Mouse (Mus musculus): ENCODE data around the gene Hist1h2ah.

Hist1h2ah gene

DNA sequence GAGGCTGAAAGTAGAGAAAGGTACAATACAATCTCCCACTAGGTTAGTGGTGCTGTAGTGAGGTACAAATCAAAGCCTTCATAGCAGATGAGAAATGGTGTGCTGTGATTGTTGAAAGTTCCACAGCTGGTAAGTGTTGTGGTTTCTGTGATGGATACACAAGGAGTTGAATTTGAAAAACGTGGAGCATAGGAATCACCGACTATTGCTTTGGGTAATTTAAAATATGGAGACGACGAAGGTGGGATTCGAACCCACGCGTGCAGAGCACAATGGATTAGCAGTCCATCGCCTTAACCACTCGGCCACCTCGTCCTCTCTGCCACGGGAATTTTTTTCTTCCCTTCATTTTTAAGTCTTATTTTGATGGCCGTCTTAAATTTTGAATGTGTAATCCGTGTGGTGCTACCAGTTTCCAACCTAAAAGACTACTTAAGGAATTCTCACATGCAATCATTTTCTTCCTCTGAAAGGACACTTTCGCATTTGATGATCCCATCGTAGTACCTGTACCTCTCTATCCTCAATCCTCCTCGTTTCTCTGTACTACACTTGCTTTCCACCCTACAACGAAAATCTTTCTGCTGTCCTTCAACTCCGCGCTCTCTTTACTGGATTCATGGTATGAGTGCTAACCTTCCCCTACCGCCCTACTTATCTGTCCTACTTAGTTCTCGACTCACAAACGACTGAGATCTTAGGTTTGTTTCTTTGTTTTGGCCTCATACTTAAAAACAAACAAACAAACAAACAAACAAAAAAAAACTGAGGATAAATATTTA, 41.2 kb downstream of the Hist1h2ah start:
- in situ Hi-C loops (cut with MboI, MseI) = no loop called here

GRCm38 (mm10) chr13:21992550-21992949, 42.8 kb downstream of the Hist1h2ah start:
- in situ Hi-C loops (cut with MboI, MseI) = no loop called here
